Mouse (Mus musculus) limb, embryonic 14.5 days (tissue): ENCODE measurements around the gene Olfr146. TPM values are rescaled to one million over a fixed set of nuclear protein-coding genes. Genes with fewer than 3 reads are reported as not detected.

ENCODE experiments used
- ATAC-seq: fragments of 200-750 bp; cut with Nextera tagmentation; 2 replicates; pipeline ENCODE4 v1.8.0; 2017; ENCODE audit warnings: low read depth, moderate number of reproducible peaks, moderate TSS enrichment; ENCODE audit not compliant: low FRiP score
- DNase-seq: peaks from one replicate; pipeline ENCODE4 v3.0.0-alpha.2; 2015; ENCODE audit warnings: low spot score
- H3K27ac ChIP-seq: fragments of 300-500 bp; sonication (generic); replicated peaks from 2 replicates; pipeline ENCODE4 v1.5.1; 2014; ENCODE audit warnings: low read depth, mild to moderate bottlenecking, low read length, moderate library complexity, mixed read lengths
- H3K27me3 ChIP-seq: fragments of 300-500 bp; sonication (generic); 2 replicates; pipeline ENCODE4 v1.6.1; 2014; ENCODE audit warnings: low read length, mixed read lengths; ENCODE audit not compliant: control insufficient read depth, insufficient read depth
- H3K36me3 ChIP-seq: fragments of 300-500 bp; sonication (generic); 2 replicates; pipeline ENCODE4 v1.6.1; 2014; ENCODE audit warnings: mild to moderate bottlenecking, low read length, moderate library complexity, mixed read lengths; ENCODE audit not compliant: control insufficient read depth, insufficient read depth
- H3K4me1 ChIP-seq: fragments of 300-500 bp; sonication (generic); 2 replicates; pipeline ENCODE4 v1.6.1; 2014; ENCODE audit warnings: antibody characterized with exemption, low read length, mixed read lengths; ENCODE audit not compliant: control insufficient read depth, insufficient read depth
- H3K4me2 ChIP-seq: fragments of 300-500 bp; sonication (generic); replicated peaks from 2 replicates; pipeline ENCODE4 v1.6.1; 2014; ENCODE audit warnings: low read depth, mild to moderate bottlenecking, low read length, moderate library complexity; ENCODE audit not compliant: severe bottlenecking
- H3K4me3 ChIP-seq: fragments of 300-500 bp; sonication (generic); replicated peaks from 2 replicates; pipeline ENCODE4 v1.5.1; 2014; ENCODE audit warnings: low read length
- H3K9ac ChIP-seq: fragments of 300-500 bp; sonication (generic); 2 replicates; pipeline ENCODE4 v1.6.1; 2014; ENCODE audit warnings: mild to moderate bottlenecking, low read depth, low read length, moderate library complexity; ENCODE audit not compliant: severe bottlenecking
- H3K9me3 ChIP-seq: fragments of 300-500 bp; sonication (generic); 2 replicates; pipeline ENCODE4 v1.6.1; 2016; ENCODE audit warnings: low read length; ENCODE audit not compliant: control insufficient read depth
- POLR2A ChIP-seq: fragments of 200-500 bp; IDR thresholded peaks from 2 replicates; pipeline ENCODE4 v1.8.0; 2012; ENCODE audit warnings: inconsistent platforms, mild to moderate bottlenecking, moderate library complexity, borderline replicate concordance; ENCODE audit not compliant: insufficient read depth, insufficient read length; ENCODE audit errors: extremely low read depth
- WGBS: fragments of 180-500 bp; shearing (Covaris S2); extraction: QIAGEN DNeasy Blood & Tissue Kit; methylation state at CpG from one replicate; pipeline ENCODE4 v1.1.7; 2014; 5-methylcytosine and 5-hydroxymethylcytosine counted together
- microRNA-seq: library from miRNA; unstranded; fragments of <30 nt; microRNA quantifications from one replicate; pipeline ENCODE4, GENCODE M21; 2016
- polyA plus RNA-seq, 2 experiments: library from polyadenylated mRNA; depleted of rRNA in 1 of 2; stranded (reverse) in 1 of 2; unstranded in 1 of 2; fragments of >200 nt; fragmentation: Nextera tagmentation in 1 of 2; extraction: Ambion mirVana in 1 of 2; gene quantifications; 2 replicates each; pipeline versions ENCODE4 v1.2.1 to v1.2.3; 2012 to 2014

Olfr146 gene
- not detected in 2 replicates for polyA plus RNA-seq (2012; rRNA removed)
- polyA plus RNA-seq (2014; fragmentation: Nextera tagmentation; extraction: Ambion mirVana) = not detected in 2 replicates

DNA sequence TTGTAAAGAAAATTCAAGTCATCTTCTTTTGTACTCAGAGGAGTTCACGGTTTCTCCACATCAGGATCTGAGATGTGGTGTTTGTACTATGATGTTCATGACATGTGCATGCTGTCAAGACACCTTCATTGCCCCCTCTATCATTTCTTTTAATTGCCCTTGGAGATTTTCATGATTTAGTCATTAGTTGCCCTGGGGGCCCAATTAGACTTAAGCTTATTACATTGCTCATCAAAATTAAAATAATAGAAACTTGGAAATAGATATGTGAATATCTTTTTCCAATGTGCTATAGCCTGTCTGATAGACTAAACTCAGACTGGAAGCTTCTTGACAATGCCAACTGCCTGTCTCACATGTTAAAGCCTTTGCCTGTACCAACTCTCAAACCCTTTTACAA lies at the start of gene Olfr146:
TSS of gene Olfr146 (minus strand) at position 101 of the 400 bp plus-strand sequence.
- DNase-seq (no peak), ATAC-seq (no peak)
- Histone ChIP-seq H3K36me3 (no peaks in the 10 kb centered on the region), H3K4me1 (no peaks in the 10 kb centered on the region), H3K9me3 (no peaks in the 10 kb centered on the region), H3K4me2 (no peak within 1 kb of the TSS), H3K4me3 (no peak within 1 kb of the TSS), H3K9ac (no peak within 1 kb of the TSS), H3K27ac (no peak within 1 kb of the TSS), H3K27me3 (no peaks in the 10 kb centered on the region)
- 82% methylated on average over 1 of the region's 1 CpGs for WGBS
- TF ChIP-seq POLR2A = no peak

DNA sequence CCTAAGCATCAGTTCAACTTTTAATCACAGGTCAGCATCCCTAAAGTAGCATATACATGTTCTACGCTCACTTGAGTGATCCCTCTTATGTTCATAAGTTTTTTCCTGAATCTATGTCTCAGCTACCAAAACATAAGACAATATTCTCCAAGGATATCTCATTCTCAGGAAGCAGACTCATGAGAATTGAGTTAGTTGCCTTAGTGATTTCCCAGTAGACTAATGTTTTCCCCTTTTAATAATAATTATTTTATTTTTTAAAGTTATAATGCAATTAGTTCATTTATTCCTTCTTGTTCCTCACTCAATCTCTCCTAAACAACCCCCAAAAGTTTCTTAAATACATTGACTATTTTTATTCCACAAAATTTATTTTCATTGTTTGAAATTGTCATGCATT lies 41.7 kb upstream of the Olfr146 start, which contains the start of gene Olfr937:
TSS of gene Olfr937 (minus strand) at position 101 of the 400 bp plus-strand sequence.
- no peak within 1 kb of the TSS for H3K4me2 ChIP-seq
- no peaks in the 10 kb centered on the region for H3K36me3 ChIP-seq
- H3K9ac ChIP-seq = no peak within 1 kb of the TSS
- WGBS = 71% methylated on average over 1 of the region's 1 CpGs
- no peaks in the 10 kb centered on the region for H3K9me3 ChIP-seq
- no peak within 1 kb of the TSS for H3K27ac ChIP-seq
- TF ChIP-seq POLR2A = no peak
- ATAC-seq = no peak
- no peak within 1 kb of the TSS for H3K4me3 ChIP-seq
- H3K27me3 ChIP-seq = no peaks in the 10 kb centered on the region
- no peak for DNase-seq
- no peaks in the 10 kb centered on the region for H3K4me1 ChIP-seq

DNA sequence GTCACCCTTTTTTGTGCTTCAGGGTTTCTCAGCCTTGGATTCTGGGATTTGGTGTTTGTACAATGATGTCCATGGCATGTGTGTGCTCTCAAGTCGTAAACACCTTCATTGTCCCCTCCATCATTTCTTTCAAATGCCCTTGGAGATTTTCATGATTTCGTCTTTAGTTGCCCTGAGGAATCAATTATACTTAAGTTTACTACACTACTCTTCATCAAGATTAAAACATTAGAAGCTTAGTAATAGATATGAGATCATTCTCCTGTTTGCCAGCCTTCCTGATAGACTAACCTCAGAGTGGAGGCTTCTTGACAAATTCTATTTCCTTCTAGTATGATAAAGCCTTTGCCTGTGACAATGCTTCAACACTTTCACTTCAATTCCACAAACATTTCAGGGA lies 23.6 kb downstream of the Olfr146 start, which contains the start of gene Olfr935:
TSS of gene Olfr935 (minus strand) at position 101 of the 400 bp plus-strand sequence.
- Histone ChIP-seq H3K4me2 (no peak within 1 kb of the TSS), H3K4me1 (no peaks in the 10 kb centered on the region), H3K4me3 (no peak within 1 kb of the TSS), H3K9me3 (no peaks in the 10 kb centered on the region), H3K36me3 (no peaks in the 10 kb centered on the region), H3K9ac (no peak within 1 kb of the TSS), H3K27me3 (no peaks in the 10 kb centered on the region), H3K27ac (no peak within 1 kb of the TSS)
- WGBS = 64% methylated on average over 2 of the region's 2 CpGs
- ATAC-seq (no peak), DNase-seq (no peak)
- TF ChIP-seq POLR2A = no peak

DNA sequence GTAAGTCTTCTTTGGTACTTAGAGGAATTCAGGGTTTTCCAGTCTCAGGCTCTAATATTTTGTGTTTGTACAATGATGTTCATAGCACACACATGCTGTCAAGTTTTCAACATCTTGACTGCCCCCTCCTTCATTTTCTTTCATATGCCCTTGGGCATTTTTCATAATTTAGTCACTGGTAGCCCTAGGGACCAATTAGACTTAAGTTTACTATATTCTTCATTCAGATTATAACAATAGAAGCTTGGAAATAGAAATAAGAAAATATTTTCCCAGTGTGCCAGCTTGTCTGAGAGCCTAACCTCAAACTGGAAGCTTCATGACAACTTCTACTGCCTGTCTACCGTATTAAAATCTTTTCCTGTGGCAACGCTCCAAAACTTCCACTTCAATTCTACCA lies 35.0 kb downstream of the Olfr146 start, which contains the start of gene Olfr934:
TSS of gene Olfr934 (minus strand) at position 101 of the 400 bp plus-strand sequence.
- no peaks in the 10 kb centered on the region for H3K27me3 ChIP-seq

DNA sequence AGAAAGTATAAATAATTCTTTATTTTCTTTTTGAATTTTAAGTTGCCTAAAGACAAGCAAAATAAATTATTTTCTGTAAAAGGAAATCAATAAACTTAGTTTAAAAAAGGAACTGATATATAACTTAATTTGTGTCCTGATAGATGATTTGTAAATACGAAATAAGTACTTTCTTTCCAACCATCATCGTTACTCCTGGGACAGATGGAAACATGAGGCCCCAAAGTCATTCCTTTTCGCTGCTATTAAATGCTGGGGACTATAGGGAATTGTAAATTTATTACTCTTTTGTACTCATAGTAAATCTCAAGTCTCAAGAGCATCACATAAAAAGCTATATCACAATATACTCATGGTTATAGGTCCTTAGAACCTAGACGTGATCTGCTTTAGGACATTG lies 51.2 kb downstream of the Olfr146 start, which contains the start of gene Olfr933:
TSS of gene Olfr933 (plus strand) at position 301 of the 400 bp plus-strand sequence.
- no peak for TF ChIP-seq POLR2A
- 74% methylated on average over 4 of the region's 4 CpGs for whole genome bisulfite sequencing

More for the DNA sequence above, 35.0 kb downstream of the Olfr146 start, which contains the start of gene Olfr934:
- Histone ChIP-seq H3K4me2 (no peak within 1 kb of the TSS), H3K27ac (no peak within 1 kb of the TSS), H3K4me1 (no peaks in the 10 kb centered on the region), H3K9me3 (no peaks in the 10 kb centered on the region), H3K9ac (no peak within 1 kb of the TSS), H3K4me3 (no peak within 1 kb of the TSS), H3K36me3 (no peaks in the 10 kb centered on the region)
- no peak for DNase-seq
- TF ChIP-seq POLR2A = no peak
- 86% methylated on average over 2 of the region's 2 CpGs for WGBS
- no peak for ATAC-seq

More for the DNA sequence above, 51.2 kb downstream of the Olfr146 start, which contains the start of gene Olfr933:
- Histone ChIP-seq H3K27ac (no peak within 1 kb of the TSS), H3K4me1 (no peaks in the 10 kb centered on the region), H3K4me2 (no peak within 1 kb of the TSS), H3K9me3 (no peaks in the 10 kb centered on the region), H3K36me3 (no peaks in the 10 kb centered on the region), H3K9ac (no peak within 1 kb of the TSS), H3K27me3 (no peaks in the 10 kb centered on the region), H3K4me3 (no peak within 1 kb of the TSS)
- no peak for DNase-seq
- ATAC-seq = no peak

Small RNA genes lying within 50 kb of the gene (microRNA-seq; reads per million reads assigned to microRNA genes)
- not detected for gene Gm25529

Other genes starting within 250 kb of the Olfr146 start
- not detected in 2 replicates for gene Olfr922, start 208.8 kb downstream of the Olfr146 start, polyA plus RNA-seq (2012; rRNA removed)
- not detected in 2 replicates for gene Olfr922, start 208.8 kb downstream of the Olfr146 start, polyA plus RNA-seq (2014; fragmentation: Nextera tagmentation; extraction: Ambion mirVana)
- not detected in 2 replicates for gene Olfr923, start 196.8 kb downstream of the Olfr146 start, polyA plus RNA-seq (2012; rRNA removed)
- gene Olfr923, start 196.8 kb downstream of the Olfr146 start, polyA plus RNA-seq (2014; fragmentation: Nextera tagmentation; extraction: Ambion mirVana) = not detected in 2 replicates
- gene Olfr924, start 178.9 kb downstream of the Olfr146 start, polyA plus RNA-seq (2012; rRNA removed) = not detected in 2 replicates
- not detected in 2 replicates for gene Olfr924, start 178.9 kb downstream of the Olfr146 start, polyA plus RNA-seq (2014; fragmentation: Nextera tagmentation; extraction: Ambion mirVana)
- gene Olfr26, start 168.3 kb downstream of the Olfr146 start, polyA plus RNA-seq (2012; rRNA removed) = not detected in 2 replicates
- not detected in 2 replicates for gene Olfr26, start 168.3 kb downstream of the Olfr146 start, polyA plus RNA-seq (2014; fragmentation: Nextera tagmentation; extraction: Ambion mirVana)
- not detected in 2 replicates for gene Olfr926, start 146.3 kb downstream of the Olfr146 start, polyA plus RNA-seq (2012; rRNA removed)
- gene Olfr926, start 146.3 kb downstream of the Olfr146 start, polyA plus RNA-seq (2014; fragmentation: Nextera tagmentation; extraction: Ambion mirVana) = not detected in 2 replicates
- not detected in 2 replicates for gene Olfr930, start 93.6 kb downstream of the Olfr146 start, polyA plus RNA-seq (2012; rRNA removed)
- gene Olfr930, start 93.6 kb downstream of the Olfr146 start, polyA plus RNA-seq (2014; fragmentation: Nextera tagmentation; extraction: Ambion mirVana) = not detected in 2 replicates
- gene Olfr933, start 51.1 kb downstream of the Olfr146 start, polyA plus RNA-seq (2012; rRNA removed) = not detected in 2 replicates
- not detected in 2 replicates for gene Olfr933, start 51.1 kb downstream of the Olfr146 start, polyA plus RNA-seq (2014; fragmentation: Nextera tagmentation; extraction: Ambion mirVana)
- not detected in 2 replicates for gene Olfr934, start 35.1 kb downstream of the Olfr146 start, polyA plus RNA-seq (2012; rRNA removed)
- gene Olfr934, start 35.1 kb downstream of the Olfr146 start, polyA plus RNA-seq (2014; fragmentation: Nextera tagmentation; extraction: Ambion mirVana) = not detected in 2 replicates
- not detected in 2 replicates for gene Olfr935, start 23.7 kb downstream of the Olfr146 start, polyA plus RNA-seq (2012; rRNA removed)
- not detected in 2 replicates for gene Olfr935, start 23.7 kb downstream of the Olfr146 start, polyA plus RNA-seq (2014; fragmentation: Nextera tagmentation; extraction: Ambion mirVana)
- not detected in 2 replicates for gene Olfr937, start 41.6 kb upstream of the Olfr146 start, polyA plus RNA-seq (2012; rRNA removed)
- not detected in 2 replicates for gene Olfr937, start 41.6 kb upstream of the Olfr146 start, polyA plus RNA-seq (2014; fragmentation: Nextera tagmentation; extraction: Ambion mirVana)
- not detected in 2 replicates for gene Olfr938, start 55.5 kb upstream of the Olfr146 start, polyA plus RNA-seq (2012; rRNA removed)
- gene Olfr938, start 55.5 kb upstream of the Olfr146 start, polyA plus RNA-seq (2014; fragmentation: Nextera tagmentation; extraction: Ambion mirVana) = not detected in 2 replicates
- not detected in 2 replicates for gene Olfr27, start 104.8 kb upstream of the Olfr146 start, polyA plus RNA-seq (2012; rRNA removed)
- gene Olfr27, start 104.8 kb upstream of the Olfr146 start, polyA plus RNA-seq (2014; fragmentation: Nextera tagmentation; extraction: Ambion mirVana) = not detected in 2 replicates
- gene Olfr943, start 142.9 kb upstream of the Olfr146 start, polyA plus RNA-seq (2012; rRNA removed) = not detected in 2 replicates
- not detected in 2 replicates for gene Olfr943, start 142.9 kb upstream of the Olfr146 start, polyA plus RNA-seq (2014; fragmentation: Nextera tagmentation; extraction: Ambion mirVana)
- not detected in 2 replicates for gene Olfr944, start 178.5 kb upstream of the Olfr146 start, polyA plus RNA-seq (2012; rRNA removed)
- not detected in 2 replicates for gene Olfr944, start 178.5 kb upstream of the Olfr146 start, polyA plus RNA-seq (2014; fragmentation: Nextera tagmentation; extraction: Ambion mirVana)
- not detected in 2 replicates for gene Olfr1537, start 226.6 kb upstream of the Olfr146 start, polyA plus RNA-seq (2012; rRNA removed)
- gene Olfr1537, start 226.6 kb upstream of the Olfr146 start, polyA plus RNA-seq (2014; fragmentation: Nextera tagmentation; extraction: Ambion mirVana) = not detected in 2 replicates